Mouse (Mus musculus): ENCODE data around the gene Cers3. TPM values are rescaled to one million over a fixed set of nuclear protein-coding genes. Genes with fewer than 3 reads are reported as not detected.

Cers3 gene
- polyA plus RNA-seq, 1 experiment from 2014 or later = 0.88 TPM

- no peaks in the 10 kb centered on the region for H3K36me3 ChIP-seq
- no peak overlapping the region for H3K27ac ChIP-seq
These were observed 44.5 kb downstream of the Cers3 start for GRCm38 (mm10) chr7:66787816-66788215.

GRCm38 (mm10) chr7:66789860-66790748 is 46.8 kb downstream of the Cers3 start:
- Histone ChIP-seq H3K9ac (no peak overlapping the region), H3K4me2 (replicated peaks) (no peak overlapping the region), H3K27ac (no peak overlapping the region), H3K27me3 (no peaks in the 10 kb centered on the region), H3K9me3 (replicated peaks) (no peaks in the 10 kb centered on the region), H3K4me1 (peaks cover 4% of the 10 kb centered on the region; the same call in 1 of the 2 replicates), H3K4me3 (no peak overlapping the region), H3K36me3 (no peaks in the 10 kb centered on the region)
- WGBS = 30% methylated on average over 8 of the region's 8 CpGs
- no peak for ATAC-seq (ENCODE audit: low FRiP score)

More at GRCm38 (mm10) chr7:66787816-66788215, 44.5 kb downstream of the Cers3 start:
- peaks cover 4% of the 10 kb centered on the region; the same call in 1 of the 2 replicates for H3K4me1 ChIP-seq
- H3K27me3 ChIP-seq = no peaks in the 10 kb centered on the region
- 63% methylated on average over 2 of the region's 2 CpGs for WGBS
- H3K9ac ChIP-seq = no peak overlapping the region
- no peak for ATAC-seq (ENCODE audit: low FRiP score)
- H3K9me3 ChIP-seq (replicated peaks) = no peaks in the 10 kb centered on the region
- no peak overlapping the region for H3K4me3 ChIP-seq
- H3K4me2 ChIP-seq (replicated peaks) = no peak overlapping the region

- H3K36me3 ChIP-seq = no peaks in the 10 kb centered on the region
- no peak overlapping the region for H3K27ac ChIP-seq
- no peaks in the 10 kb centered on the region for H3K27me3 ChIP-seq
- ATAC-seq (ENCODE audit: low FRiP score) = no peak
- WGBS = 93% methylated on average over 3 of the region's 3 CpGs
- H3K4me3 ChIP-seq = no peak overlapping the region
- H3K4me1 ChIP-seq = peaks cover 2% of the 10 kb centered on the region; the same call in 1 of the 2 replicates
- H3K4me2 ChIP-seq (replicated peaks) = no peak overlapping the region
- no peak overlapping the region for H3K9ac ChIP-seq
- no peaks in the 10 kb centered on the region for H3K9me3 ChIP-seq (replicated peaks)
These were observed 47.7 kb downstream of the Cers3 start for GRCm38 (mm10) chr7:66791022-66791421.

- H3K27me3 ChIP-seq = no peaks in the 10 kb centered on the region
- WGBS = 65% methylated on average over 1 of the region's 1 CpGs
- H3K27ac ChIP-seq = no peak overlapping the region
- H3K4me1 ChIP-seq = no peaks in the 10 kb centered on the region
- H3K36me3 ChIP-seq = no peaks in the 10 kb centered on the region
- H3K9ac ChIP-seq = no peak overlapping the region
- ATAC-seq (ENCODE audit: low FRiP score) = no peak
- no peak overlapping the region for H3K4me3 ChIP-seq
- no peak overlapping the region for H3K4me2 ChIP-seq (replicated peaks)
- no peaks in the 10 kb centered on the region for H3K9me3 ChIP-seq (replicated peaks)
These were observed 53.6 kb downstream of the Cers3 start for GRCm38 (mm10) chr7:66796909-66797308.

- WGBS = 86% methylated on average over 1 of the region's 1 CpGs
- Histone ChIP-seq H3K27ac (no peak overlapping the region), H3K4me3 (no peak overlapping the region), H3K9me3 (replicated peaks) (no peaks in the 10 kb centered on the region), H3K4me1 (no peaks in the 10 kb centered on the region), H3K27me3 (no peaks in the 10 kb centered on the region), H3K9ac (no peak overlapping the region), H3K4me2 (replicated peaks) (no peak overlapping the region), H3K36me3 (no peaks in the 10 kb centered on the region)
- ATAC-seq (ENCODE audit: low FRiP score) = no peak
These were observed 54.0 kb downstream of the Cers3 start for GRCm38 (mm10) chr7:66797345-66797744.

GRCm38 (mm10) chr7:66798826-66799225 is 55.5 kb downstream of the Cers3 start:
- no peak overlapping the region for H3K27ac ChIP-seq
- H3K36me3 ChIP-seq = no peaks in the 10 kb centered on the region
- H3K4me2 ChIP-seq (replicated peaks) = no peak overlapping the region
- 55% methylated on average over 5 of the region's 5 CpGs for WGBS
- H3K4me1 ChIP-seq = peaks cover 5% of the 10 kb centered on the region; the same call in 1 of the 2 replicates
- H3K9me3 ChIP-seq (replicated peaks) = no peaks in the 10 kb centered on the region
- no peaks in the 10 kb centered on the region for H3K27me3 ChIP-seq
- H3K4me3 ChIP-seq = no peak overlapping the region
- no peak for ATAC-seq (ENCODE audit: low FRiP score)
- no peak overlapping the region for H3K9ac ChIP-seq

- no peak overlapping the region for H3K27ac ChIP-seq
- no peaks in the 10 kb centered on the region for H3K9me3 ChIP-seq (replicated peaks)
- H3K9ac ChIP-seq = no peak overlapping the region
- no peak overlapping the region for H3K4me3 ChIP-seq
- no peak for ATAC-seq (ENCODE audit: low FRiP score)
- no peaks in the 10 kb centered on the region for H3K27me3 ChIP-seq
- no peaks in the 10 kb centered on the region for H3K36me3 ChIP-seq
- H3K4me2 ChIP-seq (replicated peaks) = no peak overlapping the region
- peaks cover 7% of the 10 kb centered on the region; the same call in 1 of the 2 replicates for H3K4me1 ChIP-seq
- 72% methylated on average over 5 of the region's 5 CpGs for WGBS
These were observed 57.5 kb downstream of the Cers3 start for GRCm38 (mm10) chr7:66800784-66801183.

- no peaks in the 10 kb centered on the region for H3K9me3 ChIP-seq (replicated peaks)
- no peak for ATAC-seq (ENCODE audit: low FRiP score)
These were observed 58.5 kb downstream of the Cers3 start for GRCm38 (mm10) chr7:66801785-66802184.

GRCm38 (mm10) chr7:66803798-66804197 is 60.5 kb downstream of the Cers3 start:
- ATAC-seq (ENCODE audit: low FRiP score) = no peak
- Histone ChIP-seq H3K4me3 (no peak overlapping the region), H3K36me3 (no peaks in the 10 kb centered on the region), H3K4me2 (replicated peaks) (no peak overlapping the region), H3K27ac (peak overlapping the region; percentile 44; the same call in 1 of the 2 replicates), H3K9ac (no peak overlapping the region), H3K4me1 (peaks cover 7% of the 10 kb centered on the region; the same call in 1 of the 2 replicates), H3K9me3 (replicated peaks) (no peaks in the 10 kb centered on the region), H3K27me3 (no peaks in the 10 kb centered on the region)
- 43% methylated on average over 5 of the region's 5 CpGs for WGBS

More at GRCm38 (mm10) chr7:66801785-66802184, 58.5 kb downstream of the Cers3 start:
- no peak overlapping the region for H3K9ac ChIP-seq
- H3K27ac ChIP-seq = no peak overlapping the region
- H3K4me2 ChIP-seq (replicated peaks) = no peak overlapping the region
- peaks cover 7% of the 10 kb centered on the region; the same call in 1 of the 2 replicates for H3K4me1 ChIP-seq
- H3K36me3 ChIP-seq = no peaks in the 10 kb centered on the region
- no peaks in the 10 kb centered on the region for H3K27me3 ChIP-seq
- H3K4me3 ChIP-seq = no peak overlapping the region

GRCm38 (mm10) chr7:66806801-66807200 is 63.5 kb downstream of the Cers3 start:
- WGBS = 69% methylated on average over 3 of the region's 3 CpGs
- peaks cover 7% of the 10 kb centered on the region; the same call in 1 of the 2 replicates for H3K4me1 ChIP-seq
- no peaks in the 10 kb centered on the region for H3K36me3 ChIP-seq
- no peak for ATAC-seq (ENCODE audit: low FRiP score)
- H3K4me2 ChIP-seq (replicated peaks) = no peak overlapping the region
- no peak overlapping the region for H3K4me3 ChIP-seq
- no peak overlapping the region for H3K9ac ChIP-seq
- no peaks in the 10 kb centered on the region for H3K9me3 ChIP-seq (replicated peaks)
- H3K27me3 ChIP-seq = no peaks in the 10 kb centered on the region
- H3K27ac ChIP-seq = no peak overlapping the region

- Histone ChIP-seq H3K4me2 (replicated peaks) (no peak overlapping the region), H3K4me1 (no peaks in the 10 kb centered on the region), H3K27me3 (no peaks in the 10 kb centered on the region), H3K9me3 (replicated peaks) (no peaks in the 10 kb centered on the region), H3K27ac (no peak overlapping the region), H3K36me3 (no peaks in the 10 kb centered on the region), H3K9ac (no peak overlapping the region), H3K4me3 (no peak overlapping the region)
- no peak for ATAC-seq (ENCODE audit: low FRiP score)
- WGBS = 94% methylated on average over 7 of the region's 7 CpGs
These were observed 67.1 kb downstream of the Cers3 start for GRCm38 (mm10) chr7:66810436-66810835.

GRCm38 (mm10) chr7:66811294-66811693 is 68.0 kb downstream of the Cers3 start:
- Histone ChIP-seq H3K4me2 (replicated peaks) (no peak overlapping the region), H3K4me1 (no peaks in the 10 kb centered on the region), H3K27ac (no peak overlapping the region), H3K9me3 (replicated peaks) (no peaks in the 10 kb centered on the region), H3K36me3 (no peaks in the 10 kb centered on the region), H3K4me3 (no peak overlapping the region), H3K27me3 (no peaks in the 10 kb centered on the region), H3K9ac (no peak overlapping the region)
- no peak for ATAC-seq (ENCODE audit: low FRiP score)
- 72% methylated on average over 1 of the region's 1 CpGs for WGBS

- Histone ChIP-seq H3K4me2 (replicated peaks) (no peak overlapping the region), H3K27me3 (no peaks in the 10 kb centered on the region), H3K27ac (no peak overlapping the region), H3K36me3 (no peaks in the 10 kb centered on the region), H3K9ac (no peak overlapping the region), H3K9me3 (replicated peaks) (no peaks in the 10 kb centered on the region), H3K4me3 (no peak overlapping the region), H3K4me1 (no peaks in the 10 kb centered on the region)
- no peak for ATAC-seq (ENCODE audit: low FRiP score)
- 90% methylated on average over 4 of the region's 4 CpGs for WGBS
These were observed 69.0 kb downstream of the Cers3 start for GRCm38 (mm10) chr7:66812289-66812688.
